Mouse (Mus musculus) ovary, adult 2 months (tissue): Measurements from ENCODE around the gene AC141477.1. TPM values are rescaled to one million over a fixed set of nuclear protein-coding genes. Genes with fewer than 3 reads are reported as not detected.

ENCODE experiments used
- polyA plus RNA-seq: library from polyadenylated mRNA; depleted of rRNA; stranded (reverse); fragments of >200 nt; gene quantifications from 2 replicates; pipeline ENCODE4 v1.2.3, GENCODE M21; 2012; rRNA removed

AC141477.1 gene
- not detected in 2 replicates for polyA plus RNA-seq

GRCm38 (mm10) chr10:76440281-76440680 lies at the start of gene AC141477.1:
TSS of gene AC141477.1 (minus strand) at chr10:76440444.

GRCm38 (mm10) chr10:76468203-76469162 lies 28.2 kb upstream of the AC141477.1 start, which contains the start of the genes Mcm3ap and Ybey:
TSS of gene Mcm3ap (plus strand) at chr10:76468927.
TSS of gene Ybey (minus strand) at chr10:76469114.

GRCm38 (mm10) chr10:76448851-76449250 lies 8.6 kb upstream of the AC141477.1 start, which contains the start of gene 2610028H24Rik:
TSS of gene 2610028H24Rik (plus strand) at chr10:76449081.

GRCm38 (mm10) chr10:76442178-76443088 lies 2.2 kb upstream of the AC141477.1 start, which contains the start of gene Pcnt:
TSS of gene Pcnt (minus strand) at chr10:76442786.

Other genes with a start within 250 kb of the AC141477.1 start
- gene Prmt2, start 202.6 kb downstream of the AC141477.1 start, polyA plus RNA-seq: 85.4 and 88.4 TPM in 2 replicates
- 4.9 and 11.9 TPM in 2 replicates for gene S100b, start 186.6 kb downstream of the AC141477.1 start, polyA plus RNA-seq
- 33.4 and 37.7 TPM in 2 replicates for gene Dip2a, start 95.2 kb downstream of the AC141477.1 start, polyA plus RNA-seq
- gene Pcnt, start 2.3 kb upstream of the AC141477.1 start, polyA plus RNA-seq: 24.5 and 26.8 TPM in 2 replicates
- gene 2610028H24Rik, start 8.6 kb upstream of the AC141477.1 start, polyA plus RNA-seq: 15.6 and 20.8 TPM in 2 replicates
- gene Mcm3ap, start 28.5 kb upstream of the AC141477.1 start, polyA plus RNA-seq: 23.5 and 24.8 TPM in 2 replicates
- 2.4 and 2.9 TPM in 2 replicates for gene Ybey, start 28.7 kb upstream of the AC141477.1 start, polyA plus RNA-seq
- gene Lss, start 91.1 kb upstream of the AC141477.1 start, polyA plus RNA-seq: 32.3 and 39.6 TPM in 2 replicates
- 0.14 TPM in 1 of 2 replicates, not detected in the other for gene Spatc1l, start 121.8 kb upstream of the AC141477.1 start, polyA plus RNA-seq
- 0.27 and 0.64 TPM in 2 replicates for gene Ftcd, start 135.2 kb upstream of the AC141477.1 start, polyA plus RNA-seq
- gene Col6a2, start 183.2 kb upstream of the AC141477.1 start, polyA plus RNA-seq: 411 and 604 TPM in 2 replicates